Mouse (Mus musculus) stomach, postnatal 0 days (tissue): ENCODE data around the gene Git1. TPM values are rescaled to one million over a fixed set of nuclear protein-coding genes. Genes with fewer than 3 reads are reported as not detected.

Source experiments
- ATAC-seq: fragments of 200-750 bp; cut with Nextera tagmentation; 2 replicates; pipeline ENCODE4 v1.8.0; 2017; ENCODE audit not compliant: low FRiP score, low TSS enrichment
- DNase-seq: peaks from one replicate; pipeline ENCODE4 v3.0.0-alpha.2; 2016; ENCODE audit warnings: low spot score
- H3K27ac ChIP-seq: fragments of 300-500 bp; sonication (generic); replicated peaks from 2 replicates; pipeline ENCODE4 v1.5.1; 2014; ENCODE audit warnings: mild to moderate bottlenecking, control low read depth
- H3K27me3 ChIP-seq: fragments of 300-500 bp; sonication (generic); 2 replicates; pipeline ENCODE4 v1.6.1; 2014; ENCODE audit warnings: low read length; ENCODE audit not compliant: control insufficient read depth, insufficient read depth
- H3K36me3 ChIP-seq: fragments of 300-500 bp; sonication (generic); 2 replicates; pipeline ENCODE4 v1.6.1; 2014; ENCODE audit warnings: low read length, mixed read lengths; ENCODE audit not compliant: control insufficient read depth, insufficient read depth
- H3K4me1 ChIP-seq: fragments of 300-500 bp; sonication (generic); replicated peaks from 2 replicates; pipeline ENCODE4 v1.6.1; 2014; ENCODE audit warnings: antibody characterized with exemption; ENCODE audit not compliant: control insufficient read depth, insufficient read depth
- H3K4me2 ChIP-seq: fragments of 300-500 bp; sonication (generic); replicated peaks from 2 replicates; pipeline ENCODE4 v1.6.1; 2014; ENCODE audit warnings: low read depth, mild to moderate bottlenecking, control low read depth, moderate library complexity
- H3K4me3 ChIP-seq: fragments of 300-500 bp; sonication (generic); 2 replicates; pipeline ENCODE4 v1.5.1; 2014; ENCODE audit warnings: low read depth, low read length, control low read depth
- H3K9ac ChIP-seq: fragments of 300-500 bp; sonication (generic); 2 replicates; pipeline ENCODE4 v1.6.1; 2014; ENCODE audit warnings: mild to moderate bottlenecking, low read length, control low read depth, mixed read lengths
- H3K9me3 ChIP-seq: fragments of 300-500 bp; sonication (generic); 2 replicates; pipeline ENCODE4 v1.6.1; 2016; ENCODE audit warnings: low read length; ENCODE audit not compliant: control insufficient read depth
- CTCF ChIP-seq: IDR thresholded peaks from 2 replicates; pipeline ENCODE4 v1.5.1; 2016; ENCODE audit warnings: antibody characterized with exemption, low read depth, mild to moderate bottlenecking, moderate library complexity
- EP300 ChIP-seq: optimal IDR thresholded peaks from 2 replicates; pipeline ENCODE3; 2016; ENCODE audit warnings: antibody characterized with exemption
- WGBS: fragments of 180-500 bp; shearing (Covaris S2); extraction: QIAGEN DNeasy Blood & Tissue Kit; methylation state at CpG from one replicate; pipeline ENCODE4 v1.1.7; 2014; 5-methylcytosine and 5-hydroxymethylcytosine counted together
- polyA plus RNA-seq: library from polyadenylated mRNA; unstranded; fragments of >200 nt; fragmentation: Nextera tagmentation; extraction: Ambion mirVana; gene quantifications from 2 replicates; pipeline ENCODE4 v1.2.1, GENCODE M21; 2015

The Git1 gene
- 5.9 and 7.9 TPM in 2 replicates for polyA plus RNA-seq

DNA sequence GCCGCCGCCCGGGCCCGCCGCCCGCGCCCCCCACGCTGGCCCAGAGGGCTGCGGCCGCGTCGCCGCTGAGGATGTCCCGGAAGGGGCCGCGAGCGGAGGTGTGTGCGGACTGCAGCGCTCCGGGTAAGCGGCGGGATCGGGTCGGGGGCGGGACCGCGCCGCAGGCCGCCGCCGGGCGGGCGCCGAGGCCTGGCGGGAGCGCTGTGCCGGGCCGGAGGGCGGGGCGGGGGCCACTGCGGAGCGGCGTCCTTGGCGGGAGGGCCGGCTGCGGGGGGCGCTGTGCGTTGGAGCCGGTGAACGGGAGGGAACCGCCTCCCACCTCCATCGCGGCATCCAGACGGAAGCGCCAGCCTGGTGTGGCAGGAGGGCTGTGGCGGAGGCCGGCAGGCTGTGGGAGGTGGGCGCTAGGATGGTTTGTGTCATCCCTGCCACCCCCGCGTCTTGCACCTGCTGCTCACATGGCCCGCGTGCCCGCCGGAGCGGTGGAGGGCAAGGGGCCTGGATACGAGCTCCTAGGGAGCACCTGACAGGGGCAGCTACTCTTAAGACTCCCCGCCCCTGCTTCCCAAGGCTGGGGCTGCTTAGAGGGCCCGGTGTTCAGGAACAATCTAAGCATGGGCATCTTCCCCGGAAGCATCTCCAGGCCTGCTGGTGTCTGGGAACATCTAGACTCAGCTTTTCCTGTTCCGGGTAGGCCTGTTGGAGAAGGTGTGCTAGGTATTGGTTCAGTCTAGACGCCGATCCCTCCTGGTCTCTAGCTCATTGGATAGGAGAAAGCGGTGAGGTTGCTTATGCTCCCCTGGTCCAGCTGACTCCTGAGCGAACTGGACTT, at the start of gene Git1:
Gene Git1 (plus strand): TSS at position 51 of the 832 bp plus-strand sequence.
- no peaks in the 10 kb centered on the region for H3K9me3 ChIP-seq
- H3K27ac ChIP-seq: peak within 1 kb of the TSS; percentile 95
- TF ChIP-seq CTCF (peak; percentile 33; the same call in 1 of the 2 replicates), EP300 (no peak)
- H3K27me3 ChIP-seq: no peaks in the 10 kb centered on the region
- H3K4me2 ChIP-seq: peak within 1 kb of the TSS; percentile 91
- H3K4me3 ChIP-seq: peak within 1 kb of the TSS; percentile 82
- WGBS: under 1% methylated on average over 48 of the region's 74 CpGs
- ATAC-seq (peak; percentile 40), DNase-seq (peak; percentile 59)
- H3K9ac ChIP-seq: peak within 1 kb of the TSS; percentile 91
- no peaks in the 10 kb centered on the region for H3K36me3 ChIP-seq
- H3K4me1 ChIP-seq: peaks cover 18% of the 10 kb centered on the region

DNA sequence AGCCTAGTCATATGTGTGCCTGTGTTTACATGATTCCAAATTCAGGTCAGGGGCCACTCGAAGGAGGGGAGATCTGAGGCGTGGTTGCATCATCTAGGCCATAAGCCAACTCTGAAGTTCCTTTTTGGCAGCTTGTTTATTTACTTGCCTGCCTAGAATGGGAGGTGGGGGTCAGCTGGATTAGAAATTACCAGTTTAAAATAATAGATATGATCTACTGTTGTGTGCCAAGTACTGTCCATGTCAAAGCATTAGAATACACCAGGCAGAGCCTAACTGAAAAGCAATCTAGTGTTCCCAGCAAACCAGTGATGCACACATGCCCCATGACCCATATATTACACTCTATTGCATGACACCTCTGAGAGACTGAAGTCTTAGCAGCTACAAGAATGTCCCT, 48.4 kb upstream of the Git1 start:
- 35% methylated on average over 2 of the region's 2 CpGs for WGBS
- Histone ChIP-seq H3K4me2 (no peak overlapping the region), H3K36me3 (peaks cover 7% of the 10 kb centered on the region), H3K9me3 (no peaks in the 10 kb centered on the region), H3K27me3 (no peaks in the 10 kb centered on the region), H3K27ac (no peak overlapping the region), H3K4me3 (no peak overlapping the region), H3K9ac (no peak overlapping the region), H3K4me1 (0 out of 2 replicates have a peak, but pooled peaks cover 2% of the 10 kb centered on the region)
- ATAC-seq (no peak), DNase-seq (no peak)
- TF ChIP-seq EP300: no peak
- TF ChIP-seq CTCF: no peak

DNA sequence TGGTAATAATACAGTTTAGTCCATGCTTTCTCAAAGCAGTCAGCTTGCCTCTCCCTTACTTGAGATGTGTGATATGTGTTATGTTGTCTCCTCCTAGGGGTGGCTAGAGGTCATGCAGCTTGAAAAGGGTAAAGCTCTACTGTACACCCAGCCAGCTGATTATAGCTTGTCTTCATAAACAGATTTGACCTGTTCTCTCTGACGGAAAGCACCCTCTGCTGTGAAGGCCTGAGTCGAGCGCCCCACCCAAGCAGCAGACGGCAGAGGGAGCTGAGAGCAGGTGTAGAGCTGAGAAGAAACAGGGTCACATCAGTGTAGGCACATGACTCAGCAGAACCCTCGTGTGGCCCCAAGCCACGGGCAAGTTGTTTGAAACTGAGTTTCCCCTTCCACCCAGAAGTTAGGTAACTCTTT, 46.7 kb upstream of the Git1 start:
- no peaks in the 10 kb centered on the region for H3K4me1 ChIP-seq
- H3K27ac ChIP-seq: no peak overlapping the region
- peaks cover 12% of the 10 kb centered on the region for H3K36me3 ChIP-seq
- no peak overlapping the region for H3K9ac ChIP-seq
- 24% methylated on average over 6 of the region's 6 CpGs for WGBS
- ATAC-seq (peak; percentile 87), DNase-seq (peak; percentile 65)
- TF ChIP-seq CTCF (peak; percentile 90), EP300 (no peak)
- H3K4me3 ChIP-seq: no peak overlapping the region
- no peaks in the 10 kb centered on the region for H3K27me3 ChIP-seq
- no peak overlapping the region for H3K4me2 ChIP-seq
- H3K9me3 ChIP-seq: no peaks in the 10 kb centered on the region

DNA sequence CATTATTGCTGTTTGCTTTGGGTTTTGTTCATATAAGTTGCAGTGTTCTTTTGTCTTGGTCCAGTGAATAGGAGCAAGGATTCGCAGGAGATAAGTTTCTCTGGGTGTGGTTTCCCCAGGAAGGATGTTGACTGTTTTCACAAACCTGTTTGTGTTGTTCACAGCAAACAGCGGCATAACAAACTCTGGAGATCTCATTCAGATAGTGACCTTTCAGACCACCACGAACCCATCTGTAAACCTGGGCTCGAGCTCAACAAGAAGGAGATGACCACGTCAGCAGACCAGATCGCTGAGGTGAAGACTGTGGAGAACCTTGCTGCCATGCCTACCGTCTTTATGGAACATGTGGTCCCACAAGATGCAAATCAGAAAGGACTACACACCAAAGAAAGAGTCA, 44.1 kb upstream of the Git1 start:
- Histone ChIP-seq H3K36me3 (peaks cover 17% of the 10 kb centered on the region), H3K4me1 (no peaks in the 10 kb centered on the region), H3K27me3 (no peaks in the 10 kb centered on the region), H3K9me3 (no peaks in the 10 kb centered on the region), H3K27ac (no peak overlapping the region), H3K4me3 (no peak overlapping the region), H3K9ac (no peak overlapping the region), H3K4me2 (no peak overlapping the region)
- 85% methylated on average over 7 of the region's 7 CpGs for WGBS
- DNase-seq (no peak), ATAC-seq (no peak)
- TF ChIP-seq CTCF: no peak
- TF ChIP-seq EP300: no peak

DNA sequence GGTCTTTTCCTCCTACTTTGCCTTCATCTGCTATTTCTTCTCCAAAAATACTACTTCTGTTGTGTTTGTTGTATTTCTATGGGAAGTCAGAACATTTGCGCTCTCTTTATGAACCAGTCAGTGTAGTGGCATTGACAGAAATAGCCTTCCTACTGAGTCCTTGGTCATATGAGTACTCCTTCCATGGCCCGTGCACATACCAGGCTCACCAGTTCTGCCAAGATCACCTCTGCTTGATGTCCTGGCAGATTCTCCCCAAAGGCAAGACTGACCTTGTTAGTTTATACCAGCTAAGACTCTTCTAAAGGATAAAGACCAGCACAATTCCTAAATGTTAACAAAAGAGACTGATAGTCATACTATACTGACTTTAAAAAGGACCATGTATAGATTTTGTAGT, 41.7 kb upstream of the Git1 start:
- Histone ChIP-seq H3K27me3 (no peaks in the 10 kb centered on the region), H3K4me2 (no peak overlapping the region), H3K4me3 (no peak overlapping the region), H3K27ac (no peak overlapping the region), H3K9ac (no peak overlapping the region), H3K9me3 (no peaks in the 10 kb centered on the region), H3K4me1 (no peaks in the 10 kb centered on the region), H3K36me3 (peaks cover 20% of the 10 kb centered on the region)
- TF ChIP-seq CTCF (no peak), EP300 (no peak)
- no peak for DNase-seq
- ATAC-seq: no peak
- 93% methylated on average over 2 of the region's 2 CpGs for WGBS

DNA sequence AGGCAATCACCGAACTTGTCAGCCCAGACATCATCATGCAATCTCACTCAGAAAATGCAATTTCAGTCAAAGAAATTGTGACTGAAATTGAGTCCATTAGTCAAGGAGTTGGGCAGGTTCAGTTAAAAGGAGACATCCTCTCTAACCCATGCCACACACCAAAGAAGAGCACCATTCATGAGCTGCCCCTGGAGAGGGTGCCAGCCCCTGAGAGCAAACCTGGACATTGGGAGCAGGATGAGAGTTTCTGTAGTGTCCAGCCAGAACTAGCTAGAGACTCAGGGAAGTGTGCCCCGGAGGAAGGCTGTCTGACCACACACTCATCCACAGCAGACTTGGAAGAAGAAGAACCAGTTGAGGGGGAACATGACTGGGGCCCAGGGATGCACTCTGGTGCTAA, 40.0 kb upstream of the Git1 start:
- 93% methylated on average over 2 of the region's 2 CpGs for WGBS
- Histone ChIP-seq H3K4me1 (no peaks in the 10 kb centered on the region), H3K4me3 (no peak overlapping the region), H3K4me2 (no peak overlapping the region), H3K27ac (no peak overlapping the region), H3K27me3 (no peaks in the 10 kb centered on the region), H3K9ac (no peak overlapping the region), H3K9me3 (no peaks in the 10 kb centered on the region), H3K36me3 (peaks cover 20% of the 10 kb centered on the region)
- TF ChIP-seq EP300 (no peak), CTCF (no peak)
- ATAC-seq: no peak
- DNase-seq: no peak
